Mouse (Mus musculus) forebrain, embryonic 11.5 days (tissue): ENCODE measurements around the gene Myo3b. TPM values are rescaled to one million over a fixed set of nuclear protein-coding genes. Genes with fewer than 3 reads are reported as not detected.

Source experiments
- ATAC-seq: fragments of 200-750 bp; cut with Nextera tagmentation; replicated peaks from 2 replicates; pipeline ENCODE4 v1.8.0; 2017; ENCODE audit warnings: moderate TSS enrichment; ENCODE audit not compliant: low FRiP score
- DNase-seq: peaks from one replicate; pipeline ENCODE4 v3.0.0-alpha.2; 2017; ENCODE audit warnings: low spot score
- H3K27ac ChIP-seq: fragments of 300-500 bp; sonication (generic); 2 replicates; pipeline ENCODE4 v1.5.1; 2014; ENCODE audit warnings: low read depth, low read length
- H3K27me3 ChIP-seq: fragments of 300-500 bp; sonication (generic); 2 replicates; pipeline ENCODE4 v1.6.1; 2014; ENCODE audit warnings: mild to moderate bottlenecking, low read length, mixed read lengths; ENCODE audit not compliant: control insufficient read depth, insufficient read depth
- H3K36me3 ChIP-seq: fragments of 300-500 bp; sonication (generic); 2 replicates; pipeline ENCODE4 v1.6.1; 2014; ENCODE audit warnings: mild to moderate bottlenecking, low read length, moderate library complexity, mixed read lengths; ENCODE audit not compliant: control insufficient read depth, insufficient read depth
- H3K4me1 ChIP-seq: fragments of 300-500 bp; sonication (generic); replicated peaks from 2 replicates; pipeline ENCODE4 v1.6.1; 2014; ENCODE audit warnings: low read length, mixed read lengths; ENCODE audit not compliant: control insufficient read depth, insufficient read depth
- H3K4me2 ChIP-seq: fragments of 300-500 bp; sonication (generic); 2 replicates; pipeline ENCODE4 v1.6.1; 2014; ENCODE audit warnings: low read depth, mild to moderate bottlenecking, low read length, moderate library complexity, mixed read lengths; ENCODE audit not compliant: severe bottlenecking
- H3K4me3 ChIP-seq: fragments of 300-500 bp; sonication (generic); 2 replicates; pipeline ENCODE4 v1.5.1; 2014; ENCODE audit warnings: low read depth, low read length
- H3K9ac ChIP-seq: fragments of 300-500 bp; sonication (generic); 2 replicates; pipeline ENCODE4 v1.6.1; 2014; ENCODE audit warnings: low read length
- H3K9me3 ChIP-seq: fragments of 300-500 bp; sonication (generic); 2 replicates; pipeline ENCODE4 v1.6.1; 2016; ENCODE audit warnings: low read length, mixed read lengths; ENCODE audit not compliant: control insufficient read depth
- WGBS: fragments of 180-500 bp; shearing (Covaris S2); extraction: QIAGEN DNeasy Blood & Tissue Kit; methylation state at CpG from one replicate; pipeline ENCODE4 v1.1.7; 2014; 5-methylcytosine and 5-hydroxymethylcytosine counted together
- polyA plus RNA-seq: library from polyadenylated mRNA; unstranded; fragments of >200 nt; fragmentation: Nextera tagmentation; extraction: Ambion mirVana; gene quantifications from 2 replicates; pipeline ENCODE4 v1.2.1, GENCODE M21; 2014

The Myo3b gene
- polyA plus RNA-seq, 1 experiment from 2014 or later: not detected

- ATAC-seq (no peak), DNase-seq (no peak)
- Histone ChIP-seq H3K9me3 (no peaks in the 10 kb centered on the region), H3K27me3 (no peaks in the 10 kb centered on the region), H3K9ac (no peak overlapping the region), H3K4me2 (no peak overlapping the region), H3K27ac (no peak overlapping the region), H3K4me1 (no peaks in the 10 kb centered on the region), H3K36me3 (no peaks in the 10 kb centered on the region), H3K4me3 (no peak overlapping the region)
- WGBS: 85% methylated on average over 1 of the region's 1 CpGs
Measured at GRCm38 (mm10) chr2:70389162-70389561, 350.2 kb downstream of the Myo3b start.

GRCm38 (mm10) chr2:70397734-70398276, 358.9 kb downstream of the Myo3b start:
- WGBS: 85% methylated on average over 9 of the region's 9 CpGs
- Histone ChIP-seq H3K9ac (no peak overlapping the region), H3K27ac (no peak overlapping the region), H3K36me3 (no peaks in the 10 kb centered on the region), H3K4me1 (no peaks in the 10 kb centered on the region), H3K9me3 (no peaks in the 10 kb centered on the region), H3K4me3 (no peak overlapping the region), H3K27me3 (no peaks in the 10 kb centered on the region), H3K4me2 (no peak overlapping the region)
- no peak for ATAC-seq
- DNase-seq: no peak

GRCm38 (mm10) chr2:70399441-70400115, 360.7 kb downstream of the Myo3b start:
- DNase-seq (no peak), ATAC-seq (no peak)
- Histone ChIP-seq H3K36me3 (no peaks in the 10 kb centered on the region), H3K4me2 (no peak overlapping the region), H3K27ac (no peak overlapping the region), H3K9me3 (no peaks in the 10 kb centered on the region), H3K27me3 (no peaks in the 10 kb centered on the region), H3K4me1 (no peaks in the 10 kb centered on the region), H3K9ac (no peak overlapping the region), H3K4me3 (no peak overlapping the region)
- WGBS: 81% methylated on average over 15 of the region's 15 CpGs

- no peak for DNase-seq
- H3K4me3 ChIP-seq: no peak overlapping the region
- H3K27me3 ChIP-seq: no peaks in the 10 kb centered on the region
- no peak overlapping the region for H3K27ac ChIP-seq
- H3K9ac ChIP-seq: no peak overlapping the region
- H3K4me2 ChIP-seq: no peak overlapping the region
- H3K4me1 ChIP-seq: no peaks in the 10 kb centered on the region
- no peaks in the 10 kb centered on the region for H3K9me3 ChIP-seq
- ATAC-seq: no peak
- H3K36me3 ChIP-seq: no peaks in the 10 kb centered on the region
- WGBS: 80% methylated on average over 6 of the region's 6 CpGs
Measured at GRCm38 (mm10) chr2:70400321-70400720, 361.4 kb downstream of the Myo3b start.

GRCm38 (mm10) chr2:70404301-70404700, 365.4 kb downstream of the Myo3b start:
- peaks cover 6% of the 10 kb centered on the region; the same call in 1 of the 2 replicates for H3K4me1 ChIP-seq
- no peak for DNase-seq
- no peak overlapping the region for H3K4me3 ChIP-seq
- no peaks in the 10 kb centered on the region for H3K36me3 ChIP-seq
- WGBS: 61% methylated on average over 2 of the region's 2 CpGs
- no peak overlapping the region for H3K4me2 ChIP-seq
- no peaks in the 10 kb centered on the region for H3K9me3 ChIP-seq
- no peak for ATAC-seq
- no peak overlapping the region for H3K9ac ChIP-seq
- no peak overlapping the region for H3K27ac ChIP-seq
- H3K27me3 ChIP-seq: no peaks in the 10 kb centered on the region

- Histone ChIP-seq H3K4me2 (no peak overlapping the region), H3K36me3 (no peaks in the 10 kb centered on the region), H3K9ac (no peak overlapping the region), H3K27ac (no peak overlapping the region), H3K9me3 (no peaks in the 10 kb centered on the region), H3K27me3 (no peaks in the 10 kb centered on the region), H3K4me1 (peaks cover 6% of the 10 kb centered on the region; the same call in 1 of the 2 replicates), H3K4me3 (no peak overlapping the region)
- 67% methylated on average over 5 of the region's 5 CpGs for WGBS
- DNase-seq: no peak
- no peak for ATAC-seq
Measured at GRCm38 (mm10) chr2:70406846-70407245, 367.9 kb downstream of the Myo3b start.

GRCm38 (mm10) chr2:70407729-70408128, 368.8 kb downstream of the Myo3b start:
- DNase-seq (no peak), ATAC-seq (no peak)
- H3K4me2 ChIP-seq: no peak overlapping the region
- no peak overlapping the region for H3K9ac ChIP-seq
- 74% methylated on average over 5 of the region's 5 CpGs for WGBS
- H3K27ac ChIP-seq: no peak overlapping the region
- H3K27me3 ChIP-seq: no peaks in the 10 kb centered on the region
- H3K4me1 ChIP-seq: peaks cover 6% of the 10 kb centered on the region; the same call in 1 of the 2 replicates
- H3K9me3 ChIP-seq: no peaks in the 10 kb centered on the region
- no peaks in the 10 kb centered on the region for H3K36me3 ChIP-seq
- no peak overlapping the region for H3K4me3 ChIP-seq

- no peak for DNase-seq
- Histone ChIP-seq H3K9me3 (no peaks in the 10 kb centered on the region), H3K9ac (no peak overlapping the region), H3K27me3 (no peaks in the 10 kb centered on the region), H3K27ac (no peak overlapping the region), H3K4me1 (peaks cover 6% of the 10 kb centered on the region; the same call in 1 of the 2 replicates), H3K4me3 (no peak overlapping the region), H3K36me3 (no peaks in the 10 kb centered on the region), H3K4me2 (no peak overlapping the region)
- no peak for ATAC-seq
- 76% methylated on average over 4 of the region's 4 CpGs for WGBS
Measured at GRCm38 (mm10) chr2:70410298-70410885, 371.5 kb downstream of the Myo3b start.
